Mouse (Mus musculus) right cerebral cortex, postnatal 10 days (tissue): ENCODE measurements at regions not wholly inside any gene's neighbourhood (a gene's known extent, or its start where the extent isn't known, plus 50 kb on each side); places are given as distances from the start of the nearest gene placed in this dataset.

Experiments
- DNase-seq, 2 experiments: peaks; one replicate each; pipeline ENCODE4 v3.0.0; 2021; ENCODE audit warnings: low spot score in 2 of 2

GRCm38 (mm10) chr9:35360139-35361100 lies 60.5 kb upstream of the Cdon start:
- peak; percentile 80 for DNase-seq

GRCm38 (mm10) chr9:35361432-35361831 lies 59.5 kb upstream of the Cdon start:
- DNase-seq: no peak

GRCm38 (mm10) chr9:35362276-35362675 lies 58.7 kb upstream of the Cdon start:
- DNase-seq: no peak

- no peak for DNase-seq
These were observed 57.8 kb upstream of the Cdon start for GRCm38 (mm10) chr9:35363079-35363478.

GRCm38 (mm10) chr9:35363936-35364335 lies 57.0 kb upstream of the Cdon start:
- DNase-seq: no peak

GRCm38 (mm10) chr9:35365975-35366374 lies 55.0 kb upstream of the Cdon start:
- DNase-seq: no peak

GRCm38 (mm10) chr9:35369063-35369462 lies 51.9 kb upstream of the Cdon start:
- peak in 1 of 2 experiments; percentile 5 for DNase-seq

- no peak for DNase-seq
These were observed 50.9 kb upstream of the Cdon start for GRCm38 (mm10) chr9:35370031-35370430.

- no peak for DNase-seq
These were observed 50.0 kb upstream of the Cdon start for GRCm38 (mm10) chr9:35370895-35371294.
